Mouse (Mus musculus) testis, adult 2 months (tissue): ENCODE measurements at regions not wholly inside any gene's neighbourhood (a gene's known extent, or its start where the extent isn't known, plus 50 kb on each side); places are given as distances from the start of the nearest gene placed in this dataset.

Experiments
- CTCF ChIP-seq: fragments of 200-500 bp; IDR thresholded peaks from 2 replicates; pipeline ENCODE4 v1.5.1; 2012; ENCODE audit warnings: low read depth, mild to moderate bottlenecking, inconsistent platforms, low read length, moderate library complexity; ENCODE audit not compliant: control insufficient read depth, insufficient read depth, insufficient replicate concordance
- POLR2A ChIP-seq: fragments of 200-500 bp; IDR thresholded peaks from 2 replicates; pipeline ENCODE4 v1.6.1; 2012; ENCODE audit warnings: low read depth, mild to moderate bottlenecking, inconsistent platforms, low read length, moderate library complexity; ENCODE audit not compliant: control insufficient read depth

DNA sequence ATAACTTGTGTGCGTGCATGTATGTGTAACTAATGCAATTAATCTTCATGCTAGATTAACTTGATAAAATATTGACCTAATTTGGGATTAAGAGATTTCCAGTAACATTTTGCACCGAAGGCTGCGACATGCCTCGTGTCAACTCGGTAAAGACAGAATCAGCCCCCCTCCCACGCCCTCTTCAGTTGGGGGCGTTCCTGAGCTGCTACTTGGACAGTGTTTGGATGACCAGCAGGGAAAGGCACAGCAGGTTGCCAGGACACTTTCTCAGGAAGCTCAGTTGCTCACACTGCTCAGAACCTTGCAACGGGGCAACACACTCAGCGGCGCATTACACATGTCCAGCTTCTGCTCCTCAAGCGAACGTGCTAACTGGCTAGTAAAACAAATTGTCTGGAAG, 326.2 kb upstream of the Fam241a start:
- TF ChIP-seq POLR2A (no peak), CTCF (no peak)
